Mouse (Mus musculus) hindbrain, embryonic 10.5 days (tissue): ENCODE results near the gene Icmt. TPM values are rescaled to one million over a fixed set of nuclear protein-coding genes. Genes with fewer than 3 reads are reported as not detected.
A peak's percentile ranks its signal among the peaks of the same experiment; 100 is the strongest.

Experiments
- DNase-seq: peaks from one replicate; pipeline ENCODE4 v3.0.0-alpha.2; 2017; ENCODE audit warnings: low spot score
- H3K27ac ChIP-seq: fragments of 300-500 bp; sonication (generic); 2 replicates; pipeline ENCODE4 v1.5.1; 2016; ENCODE audit warnings: mild to moderate bottlenecking, moderate library complexity
- H3K27me3 ChIP-seq: fragments of 300-500 bp; sonication (generic); 2 replicates; pipeline ENCODE4 v1.6.1; 2016; ENCODE audit warnings: mild to moderate bottlenecking; ENCODE audit not compliant: poor library complexity, insufficient read depth, severe bottlenecking
- H3K36me3 ChIP-seq: fragments of 300-500 bp; sonication (generic); 2 replicates; pipeline ENCODE4 v1.6.1; 2016; ENCODE audit warnings: mild to moderate bottlenecking, moderate library complexity
- H3K4me1 ChIP-seq: fragments of 300-500 bp; sonication (generic); replicated peaks from 2 replicates; pipeline ENCODE4 v1.6.1; 2016; ENCODE audit warnings: mild to moderate bottlenecking
- H3K4me3 ChIP-seq: fragments of 300-500 bp; sonication (generic); 2 replicates; pipeline ENCODE4 v1.5.1; 2016; ENCODE audit warnings: mild to moderate bottlenecking, moderate library complexity
- H3K9me3 ChIP-seq: fragments of 300-500 bp; sonication (generic); 2 replicates; pipeline ENCODE4 v1.6.1; 2016; ENCODE audit warnings: mild to moderate bottlenecking, moderate library complexity
- WGBS: fragments of 180-500 bp; shearing (Covaris S2); methylation state at CpG from one replicate; pipeline ENCODE4 v1.1.7; 2016; 5-methylcytosine and 5-hydroxymethylcytosine counted together
- polyA plus RNA-seq: library from polyadenylated mRNA; unstranded; fragments of >200 nt; fragmentation: Nextera tagmentation; extraction: Ambion mirVana; gene quantifications from 2 replicates; pipeline ENCODE4 v1.2.1, GENCODE M21; 2016

Gene Icmt
- polyA plus RNA-seq, 1 experiment from 2014 or later, result 22.3 TPM

DNA sequence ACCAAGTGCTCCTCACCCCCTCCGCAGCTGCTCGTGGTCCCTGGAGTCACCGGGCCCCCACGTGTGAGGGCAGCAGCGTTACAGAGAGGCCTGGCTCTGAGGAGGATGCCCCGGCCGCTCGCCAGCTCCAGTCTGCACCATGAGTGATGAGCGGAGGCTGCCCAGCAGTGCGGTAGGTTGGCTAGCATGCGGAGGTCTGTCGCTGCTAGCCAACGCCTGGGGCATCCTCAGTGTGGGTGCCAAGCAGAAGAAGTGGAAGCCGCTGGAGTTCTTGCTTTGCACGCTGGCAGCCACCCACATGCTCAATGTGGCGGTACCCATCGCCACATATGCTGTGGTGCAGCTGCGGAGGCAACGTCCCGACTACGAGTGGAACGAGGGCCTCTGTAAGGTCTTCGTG, 18.0 kb upstream of the Icmt start:
- H3K9me3 ChIP-seq, result peaks cover 3% of the 10 kb centered on the region; the same call in 1 of the 2 replicates
- H3K27ac ChIP-seq, result no peak overlapping the region
- H3K36me3 ChIP-seq, result peaks cover 23% of the 10 kb centered on the region
- peaks cover 53% of the 10 kb centered on the region for H3K4me1 ChIP-seq
- no peak overlapping the region for H3K4me3 ChIP-seq
- DNase-seq, result no peak
- WGBS, result 92% methylated on average over 23 of the region's 23 CpGs
- H3K27me3 ChIP-seq, result peaks cover 93% of the 10 kb centered on the region

- H3K4me1 ChIP-seq, result peaks cover 42% of the 10 kb centered on the region
- DNase-seq, result no peak
- no peak overlapping the region for H3K27ac ChIP-seq
- 51% methylated on average over 15 of the region's 15 CpGs for WGBS
- H3K9me3 ChIP-seq, result peaks cover 3% of the 10 kb centered on the region; the same call in 1 of the 2 replicates
- H3K4me3 ChIP-seq, result no peak overlapping the region
- peaks cover 93% of the 10 kb centered on the region for H3K27me3 ChIP-seq
- H3K36me3 ChIP-seq, result peaks cover 23% of the 10 kb centered on the region
Observed at GRCm38 (mm10) chr4:152281601-152282000, 15.4 kb upstream of the Icmt start.

DNA sequence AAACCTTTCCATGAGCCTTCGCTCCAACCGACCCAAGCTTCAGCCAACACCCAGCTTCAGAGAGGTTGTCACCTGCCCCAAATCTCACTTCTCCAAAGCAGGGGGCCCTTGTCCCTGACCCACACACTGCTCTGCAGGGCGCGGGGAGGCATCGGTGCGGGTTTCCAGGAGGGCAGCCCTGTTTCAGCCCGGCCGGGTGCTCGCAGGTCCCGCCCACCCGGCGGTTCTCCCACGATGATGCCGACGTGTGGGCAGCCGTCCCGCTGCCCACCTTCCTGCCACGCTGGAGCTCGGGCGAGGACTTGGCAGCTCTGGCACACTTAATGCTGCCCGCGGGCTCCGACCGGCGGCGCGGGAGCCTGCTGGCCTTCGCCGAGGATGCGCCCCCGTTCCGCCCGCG, 14.3 kb upstream of the Icmt start:
- no peak for DNase-seq
- Histone ChIP-seq H3K9me3 (peaks cover 3% of the 10 kb centered on the region; the same call in 1 of the 2 replicates), H3K27ac (peak overlapping the region; percentile 20; the same call in 1 of the 2 replicates), H3K36me3 (peaks cover 21% of the 10 kb centered on the region), H3K4me1 (peaks cover 49% of the 10 kb centered on the region), H3K4me3 (peak overlapping the region; percentile 46), H3K27me3 (peaks cover 93% of the 10 kb centered on the region)
- WGBS, result 21% methylated on average over 34 of the region's 34 CpGs

DNA sequence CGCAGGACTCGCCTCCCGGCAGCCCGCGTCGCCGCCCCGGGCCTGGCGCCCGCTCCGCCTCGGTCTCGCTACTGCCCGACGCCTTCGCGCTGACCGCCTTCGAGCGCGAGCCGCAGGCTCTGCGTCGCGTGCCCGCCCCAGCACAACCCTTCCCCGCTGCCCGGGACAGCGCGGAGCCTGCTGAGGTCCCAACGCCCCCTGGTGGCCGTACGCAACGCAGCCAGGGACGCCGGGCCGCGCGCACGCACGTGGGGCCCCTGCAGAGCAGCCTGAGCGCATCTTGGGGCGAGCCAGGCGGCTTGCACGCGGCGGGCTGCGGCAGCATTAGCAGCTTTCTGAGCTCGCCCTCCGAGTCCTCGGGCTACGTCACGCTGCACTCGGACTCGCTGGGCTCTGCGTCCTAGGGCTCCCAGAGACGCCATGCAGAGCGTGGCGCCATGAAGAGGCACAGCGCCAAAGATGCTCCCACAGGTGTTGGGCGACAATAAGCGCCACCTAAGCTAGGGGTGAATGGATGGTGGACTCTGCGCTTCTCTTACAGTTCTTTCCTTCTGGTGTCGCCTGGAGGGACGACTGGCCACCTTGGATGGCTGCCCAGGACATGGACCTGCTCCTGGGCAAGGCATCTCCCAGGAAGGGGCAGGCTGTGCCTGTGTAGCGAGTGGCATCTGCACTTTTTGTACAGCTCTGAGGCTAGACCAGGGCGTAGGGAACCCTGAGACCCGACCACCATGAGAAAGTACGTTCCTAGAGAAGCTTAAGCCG, 13.7 kb upstream of the Icmt start:
- Histone ChIP-seq H3K36me3 (peaks cover 21% of the 10 kb centered on the region), H3K27ac (peak overlapping the region; percentile 20; the same call in 1 of the 2 replicates), H3K4me3 (peak overlapping the region; percentile 46), H3K4me1 (peaks cover 55% of the 10 kb centered on the region), H3K27me3 (peaks cover 100% of the 10 kb centered on the region), H3K9me3 (no peaks in the 10 kb centered on the region)
- DNase-seq, result peak; percentile 87
- WGBS, result 5% methylated on average over 70 of the region's 70 CpGs

GRCm38 (mm10) chr4:152285505-152285904, 11.5 kb upstream of the Icmt start:
- H3K27ac ChIP-seq, result no peak overlapping the region
- H3K27me3 ChIP-seq, result peaks cover 98% of the 10 kb centered on the region
- 4% methylated on average over 10 of the region's 10 CpGs for WGBS
- H3K4me1 ChIP-seq, result peaks cover 69% of the 10 kb centered on the region
- peak; percentile 61 for DNase-seq
- H3K4me3 ChIP-seq, result no peak overlapping the region
- H3K36me3 ChIP-seq, result peaks cover 4% of the 10 kb centered on the region; the same call in 1 of the 2 replicates
- no peaks in the 10 kb centered on the region for H3K9me3 ChIP-seq

- H3K36me3 ChIP-seq, result no peaks in the 10 kb centered on the region
- peaks cover 98% of the 10 kb centered on the region for H3K27me3 ChIP-seq
- peaks cover 76% of the 10 kb centered on the region for H3K4me1 ChIP-seq
- DNase-seq, result peak; percentile 69
- WGBS, result 1% methylated on average over 32 of the region's 32 CpGs
- H3K27ac ChIP-seq, result 0 out of 2 replicates have a peak overlapping the region, but pooled peaks have one; percentile 62
- peak overlapping the region; percentile 42 for H3K4me3 ChIP-seq
- no peaks in the 10 kb centered on the region for H3K9me3 ChIP-seq
Observed at GRCm38 (mm10) chr4:152286183-152286582, 10.8 kb upstream of the Icmt start.

GRCm38 (mm10) chr4:152286887-152287286, 10.1 kb upstream of the Icmt start:
- peaks cover 98% of the 10 kb centered on the region for H3K27me3 ChIP-seq
- peak; percentile 75 for DNase-seq
- H3K4me1 ChIP-seq, result peaks cover 78% of the 10 kb centered on the region
- H3K27ac ChIP-seq, result peak overlapping the region; percentile 75; the same call in 1 of the 2 replicates
- 3% methylated on average over 26 of the region's 26 CpGs for WGBS
- H3K9me3 ChIP-seq, result no peaks in the 10 kb centered on the region
- peak overlapping the region; percentile 42 for H3K4me3 ChIP-seq
- no peaks in the 10 kb centered on the region for H3K36me3 ChIP-seq

- DNase-seq, result peak; percentile 15
- H3K36me3 ChIP-seq, result no peaks in the 10 kb centered on the region
- peak overlapping the region; percentile 75; the same call in 1 of the 2 replicates for H3K27ac ChIP-seq
- peak overlapping the region; percentile 42 for H3K4me3 ChIP-seq
- H3K9me3 ChIP-seq, result no peaks in the 10 kb centered on the region
- H3K27me3 ChIP-seq, result peaks cover 98% of the 10 kb centered on the region
- WGBS, result 6% methylated on average over 19 of the region's 19 CpGs
- peaks cover 78% of the 10 kb centered on the region for H3K4me1 ChIP-seq
Observed at GRCm38 (mm10) chr4:152287317-152288120, 9.5 kb upstream of the Icmt start.

GRCm38 (mm10) chr4:152288398-152288945, 8.6 kb upstream of the Icmt start:
- H3K27ac ChIP-seq, result peak overlapping the region; percentile 75; the same call in 1 of the 2 replicates
- H3K27me3 ChIP-seq, result peaks cover 98% of the 10 kb centered on the region
- H3K9me3 ChIP-seq, result no peaks in the 10 kb centered on the region
- H3K4me1 ChIP-seq, result peaks cover 78% of the 10 kb centered on the region
- no peaks in the 10 kb centered on the region for H3K36me3 ChIP-seq
- 29% methylated on average over 18 of the region's 18 CpGs for WGBS
- peak; percentile 77 for DNase-seq
- H3K4me3 ChIP-seq, result peak overlapping the region; percentile 42

GRCm38 (mm10) chr4:152290385-152290784, 6.6 kb upstream of the Icmt start:
- DNase-seq, result peak; percentile 85
- Histone ChIP-seq H3K9me3 (no peaks in the 10 kb centered on the region), H3K36me3 (no peaks in the 10 kb centered on the region), H3K4me1 (peaks cover 90% of the 10 kb centered on the region), H3K27me3 (peaks cover 98% of the 10 kb centered on the region), H3K4me3 (peak overlapping the region; percentile 44), H3K27ac (peak overlapping the region; percentile 81)
- WGBS, result under 1% methylated on average over 39 of the region's 39 CpGs

DNA sequence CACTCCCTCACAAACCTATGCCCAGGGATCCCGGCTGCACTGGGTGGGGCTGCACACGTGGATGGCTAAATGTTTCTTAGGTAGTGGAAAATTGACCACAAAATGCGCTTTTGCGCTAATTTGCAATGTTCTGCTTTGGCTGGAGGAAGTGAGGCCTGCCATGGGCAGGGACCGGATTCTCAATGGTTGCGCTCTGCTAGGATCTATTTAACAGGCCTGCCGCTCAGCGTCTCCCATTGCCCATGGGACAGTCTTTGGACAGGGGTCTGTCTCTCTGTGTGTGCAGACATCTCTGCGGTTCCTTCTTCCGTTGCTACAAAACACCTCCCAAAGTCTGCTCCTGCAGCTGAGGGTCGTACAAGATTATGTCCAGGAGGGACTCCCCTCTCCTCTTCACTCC, 6.0 kb upstream of the Icmt start:
- Histone ChIP-seq H3K27me3 (peaks cover 98% of the 10 kb centered on the region), H3K27ac (peak overlapping the region; percentile 81), H3K36me3 (no peaks in the 10 kb centered on the region), H3K4me1 (peaks cover 90% of the 10 kb centered on the region), H3K9me3 (no peaks in the 10 kb centered on the region), H3K4me3 (peak overlapping the region; percentile 44)
- WGBS, result 6% methylated on average over 11 of the region's 11 CpGs
- DNase-seq, result no peak

DNA sequence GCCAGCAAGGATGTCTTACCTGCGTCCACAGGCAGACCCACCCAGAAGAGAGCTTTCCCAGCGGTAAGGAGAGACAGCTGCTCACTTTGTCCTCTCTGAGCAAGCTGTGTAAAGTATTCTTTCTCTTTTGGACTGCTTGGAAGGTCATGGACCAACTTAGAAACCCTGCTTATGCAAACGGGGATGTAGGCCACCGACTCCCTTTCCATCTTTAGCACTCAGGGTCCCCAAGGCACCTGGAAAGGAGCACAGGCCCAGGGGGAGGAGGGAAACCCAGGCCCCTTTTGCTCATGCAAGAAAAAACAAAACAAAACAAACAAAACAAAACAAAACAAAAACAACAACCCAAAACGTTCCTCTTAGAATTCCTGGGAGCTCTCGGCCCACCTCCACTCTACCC, 5.5 kb upstream of the Icmt start, which contains the start of gene Hes3:
TSS of gene Hes3 (minus strand) at position 101 of the 400 bp plus-strand sequence.
- Histone ChIP-seq H3K4me3 (peak within 1 kb of the TSS; percentile 44), H3K27ac (peak within 1 kb of the TSS; percentile 81), H3K4me1 (peaks cover 89% of the 10 kb centered on the region), H3K36me3 (no peaks in the 10 kb centered on the region), H3K27me3 (peaks cover 96% of the 10 kb centered on the region), H3K9me3 (no peaks in the 10 kb centered on the region)
- WGBS, result 16% methylated on average over 6 of the region's 6 CpGs
- DNase-seq, result no peak
